Mouse (Mus musculus): ENCODE results near the gene Spem2. TPM values are rescaled to one million over a fixed set of nuclear protein-coding genes. Genes with fewer than 3 reads are reported as not detected.
A peak's percentile ranks its signal among the peaks of the same experiment; 100 is the strongest.

Gene Spem2
- polyA plus RNA-seq, 1 experiment from 2014 or later, result not detected

DNA sequence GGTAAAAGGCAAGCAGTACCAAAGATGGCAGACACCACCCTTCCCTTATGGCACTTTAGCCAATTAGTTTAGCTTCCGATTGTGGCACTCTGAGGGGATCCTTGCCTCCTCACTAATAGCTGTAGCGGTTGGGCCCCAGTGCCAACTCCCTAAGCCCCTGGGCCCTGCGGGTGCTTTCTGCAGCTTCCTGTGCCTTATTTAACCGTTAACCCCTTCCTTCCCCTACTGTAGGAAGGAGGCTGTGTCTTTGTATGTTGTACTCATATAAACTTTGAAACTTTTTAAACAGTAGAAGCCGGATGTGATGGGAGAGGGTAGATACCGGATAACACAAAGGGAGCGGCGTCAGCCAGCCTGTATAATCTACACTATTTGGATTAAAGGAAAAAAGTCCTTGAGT, 32.5 kb upstream of the Spem2 start:
- Histone ChIP-seq H3K4me3 (replicated peaks; ENCODE audit: low read length) (no peak overlapping the region), H3K9me3 (replicated peaks; ENCODE audit: control insufficient read depth, low read length) (no peaks in the 10 kb centered on the region), H3K27ac (ENCODE audit: low read length) (no peak overlapping the region), H3K9ac (ENCODE audit: low read length) (no peak overlapping the region), H3K4me2 (ENCODE audit: low read depth, low read length) (no peak overlapping the region), H3K36me3 (ENCODE audit: control insufficient read depth, insufficient read depth, low read length) (0 out of 2 replicates have a peak, but pooled peaks cover 9% of the 10 kb centered on the region), H3K27me3 (ENCODE audit: control insufficient read depth, insufficient read depth, low read length) (no peaks in the 10 kb centered on the region), H3K4me1 (ENCODE audit: control insufficient read depth, insufficient read depth, low read length) (peaks cover 10% of the 10 kb centered on the region)
- 69% methylated on average over 8 of the region's 8 CpGs for WGBS
- ATAC-seq (ENCODE audit: insufficient read depth, low FRiP score), result no peak

DNA sequence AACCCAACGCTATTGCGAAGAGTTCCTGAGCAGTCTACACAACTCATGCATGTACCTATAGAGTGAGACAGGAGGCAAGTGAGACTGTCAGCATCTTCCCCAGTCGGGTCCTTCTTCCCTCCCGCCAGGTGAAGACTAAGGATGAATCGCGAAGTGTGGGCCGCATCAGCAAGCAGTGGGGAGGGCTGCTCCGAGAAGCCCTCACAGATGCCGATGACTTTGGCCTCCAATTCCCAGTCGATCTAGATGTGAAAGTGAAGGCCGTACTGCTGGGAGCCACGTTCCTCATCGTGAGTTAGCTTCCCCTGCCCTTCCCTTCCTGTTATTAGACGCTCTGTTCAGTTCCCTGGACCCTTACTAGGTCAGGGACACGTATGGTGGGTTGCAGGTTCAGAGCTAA, 31.6 kb upstream of the Spem2 start:
- H3K4me3 ChIP-seq (replicated peaks; ENCODE audit: low read length), result no peak overlapping the region
- peaks cover 16% of the 10 kb centered on the region for H3K4me1 ChIP-seq (ENCODE audit: control insufficient read depth, insufficient read depth, low read length)
- H3K4me2 ChIP-seq (ENCODE audit: low read depth, low read length), result no peak overlapping the region
- H3K27ac ChIP-seq (ENCODE audit: low read length), result no peak overlapping the region; the same call in 1 of the 2 replicates
- WGBS, result 94% methylated on average over 15 of the region's 15 CpGs
- H3K36me3 ChIP-seq (ENCODE audit: control insufficient read depth, insufficient read depth, low read length), result 0 out of 2 replicates have a peak, but pooled peaks cover 9% of the 10 kb centered on the region
- H3K9ac ChIP-seq (ENCODE audit: low read length), result no peak overlapping the region
- ATAC-seq (ENCODE audit: insufficient read depth, low FRiP score), result no peak
- H3K9me3 ChIP-seq (replicated peaks; ENCODE audit: control insufficient read depth, low read length), result no peaks in the 10 kb centered on the region
- no peaks in the 10 kb centered on the region for H3K27me3 ChIP-seq (ENCODE audit: control insufficient read depth, insufficient read depth, low read length)

DNA sequence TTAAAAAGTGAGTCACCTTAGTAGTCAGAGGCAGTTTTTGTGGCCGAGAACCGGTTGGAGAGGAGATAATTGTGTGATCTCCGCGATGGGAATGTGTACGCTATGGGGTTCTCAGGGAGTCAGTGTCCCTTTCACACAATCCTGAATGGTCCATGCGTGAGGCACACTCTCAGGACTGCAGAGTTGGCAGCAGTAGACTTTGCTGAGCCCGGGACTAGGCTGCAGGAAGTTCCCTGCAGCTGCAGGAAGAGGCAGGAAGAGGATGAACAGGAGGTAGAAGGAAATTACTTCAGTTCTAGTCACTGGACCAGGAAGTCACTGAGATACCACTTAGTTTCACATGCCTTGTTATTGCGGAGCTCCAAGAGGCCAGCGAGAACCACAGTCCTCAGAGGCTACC, 30.9 kb upstream of the Spem2 start:
- no peak for ATAC-seq (ENCODE audit: insufficient read depth, low FRiP score)
- H3K9me3 ChIP-seq (replicated peaks; ENCODE audit: control insufficient read depth, low read length), result no peaks in the 10 kb centered on the region
- no peak overlapping the region for H3K4me2 ChIP-seq (ENCODE audit: low read depth, low read length)
- H3K4me3 ChIP-seq (replicated peaks; ENCODE audit: low read length), result no peak overlapping the region
- 0 out of 2 replicates have a peak, but pooled peaks cover 9% of the 10 kb centered on the region for H3K36me3 ChIP-seq (ENCODE audit: control insufficient read depth, insufficient read depth, low read length)
- H3K27ac ChIP-seq (ENCODE audit: low read length), result peak overlapping the region; percentile 36; the same call in 1 of the 2 replicates
- no peaks in the 10 kb centered on the region for H3K27me3 ChIP-seq (ENCODE audit: control insufficient read depth, insufficient read depth, low read length)
- WGBS, result 79% methylated on average over 9 of the region's 9 CpGs
- H3K4me1 ChIP-seq (ENCODE audit: control insufficient read depth, insufficient read depth, low read length), result peaks cover 16% of the 10 kb centered on the region
- no peak overlapping the region for H3K9ac ChIP-seq (ENCODE audit: low read length)

DNA sequence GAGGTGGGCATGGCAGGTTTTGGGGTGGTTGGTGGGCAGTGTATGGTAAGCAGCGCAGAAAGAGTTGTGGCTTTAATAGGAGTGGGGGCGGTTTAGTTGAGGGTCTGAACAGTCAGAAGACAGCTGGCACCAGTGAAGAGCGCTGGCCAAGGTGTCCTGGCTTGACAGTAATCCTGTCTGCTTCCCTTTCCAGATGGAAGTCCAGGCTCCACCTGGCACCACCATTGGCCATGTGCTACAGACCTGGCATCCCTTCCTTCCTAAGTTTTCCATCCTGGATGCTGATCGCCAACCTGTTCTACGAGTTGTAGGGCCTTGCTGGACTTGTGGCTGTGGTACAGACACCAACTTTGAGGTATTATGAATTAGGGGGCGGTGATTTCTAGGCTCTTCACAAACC, 29.8 kb upstream of the Spem2 start:
- H3K9me3 ChIP-seq (replicated peaks; ENCODE audit: control insufficient read depth, low read length), result no peaks in the 10 kb centered on the region
- H3K4me2 ChIP-seq (ENCODE audit: low read depth, low read length), result peak overlapping the region; percentile 84
- H3K9ac ChIP-seq (ENCODE audit: low read length), result no peak overlapping the region; the same call in 1 of the 2 replicates
- 0 out of 2 replicates have a peak, but pooled peaks cover 9% of the 10 kb centered on the region for H3K36me3 ChIP-seq (ENCODE audit: control insufficient read depth, insufficient read depth, low read length)
- no peak for ATAC-seq (ENCODE audit: insufficient read depth, low FRiP score)
- H3K4me3 ChIP-seq (replicated peaks; ENCODE audit: low read length), result peak overlapping the region; percentile 64; the same call in 1 of the 2 replicates
- peaks cover 16% of the 10 kb centered on the region for H3K4me1 ChIP-seq (ENCODE audit: control insufficient read depth, insufficient read depth, low read length)
- WGBS, result 90% methylated on average over 6 of the region's 6 CpGs
- H3K27me3 ChIP-seq (ENCODE audit: control insufficient read depth, insufficient read depth, low read length), result no peaks in the 10 kb centered on the region
- H3K27ac ChIP-seq (ENCODE audit: low read length), result no peak overlapping the region

DNA sequence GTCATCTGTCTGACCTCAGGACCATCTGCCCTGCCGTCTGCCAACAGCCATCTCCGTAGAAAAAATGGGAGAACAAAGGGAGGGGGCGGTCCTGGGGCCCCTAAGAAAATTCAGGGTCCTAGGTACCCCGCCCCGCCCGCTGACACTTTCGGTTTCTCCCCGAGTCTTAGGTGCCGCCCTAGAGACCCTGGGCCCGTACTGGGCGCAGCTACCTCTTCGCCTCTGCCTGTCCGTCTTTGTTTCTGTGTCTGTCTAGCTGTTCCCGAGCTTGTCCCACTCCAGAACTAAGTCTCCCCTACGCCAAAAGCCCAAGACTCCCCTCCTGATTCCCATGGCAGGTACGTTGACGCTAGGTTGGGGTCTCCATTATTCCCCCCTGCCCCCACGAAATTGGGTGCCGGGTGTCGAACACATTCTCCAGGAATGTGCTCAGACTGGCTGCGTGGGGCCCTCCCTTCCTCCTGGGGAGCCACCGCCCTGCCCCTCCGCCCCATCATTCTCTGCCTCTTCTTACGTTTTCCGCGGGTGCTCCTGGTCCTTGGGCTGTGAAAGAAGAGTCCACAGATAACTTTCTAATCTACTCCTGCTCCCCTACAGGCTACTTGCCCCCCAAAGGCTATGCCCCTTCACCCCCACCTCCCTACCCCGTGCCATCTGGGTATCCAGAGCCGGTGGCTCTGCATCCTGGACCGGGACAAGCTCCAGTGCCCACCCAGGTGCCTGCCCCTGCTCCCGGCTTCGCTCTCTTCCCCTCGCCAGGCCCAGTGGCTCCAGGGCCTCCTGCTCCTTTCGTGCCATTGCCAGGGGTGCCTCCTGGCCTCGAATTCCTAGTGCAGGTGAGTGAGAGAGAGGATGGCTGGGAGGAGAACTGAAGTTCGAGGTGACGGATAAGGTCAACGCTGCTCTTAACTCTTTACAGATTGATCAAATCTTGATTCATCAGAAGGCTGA, 28.7 kb upstream of the Spem2 start:
- Histone ChIP-seq H3K4me2 (ENCODE audit: low read depth, low read length) (peak overlapping the region; percentile 84), H3K4me1 (ENCODE audit: control insufficient read depth, insufficient read depth, low read length) (peaks cover 16% of the 10 kb centered on the region), H3K27ac (ENCODE audit: low read length) (peak overlapping the region; percentile 95), H3K4me3 (replicated peaks; ENCODE audit: low read length) (peak overlapping the region; percentile 64), H3K27me3 (ENCODE audit: control insufficient read depth, insufficient read depth, low read length) (no peaks in the 10 kb centered on the region), H3K36me3 (ENCODE audit: control insufficient read depth, insufficient read depth, low read length) (0 out of 2 replicates have a peak, but pooled peaks cover 9% of the 10 kb centered on the region), H3K9me3 (replicated peaks; ENCODE audit: control insufficient read depth, low read length) (no peaks in the 10 kb centered on the region), H3K9ac (ENCODE audit: low read length) (peak overlapping the region; percentile 83)
- 8% methylated on average over 37 of the region's 37 CpGs for WGBS
- peak; percentile 63 for ATAC-seq (ENCODE audit: insufficient read depth, low FRiP score)

DNA sequence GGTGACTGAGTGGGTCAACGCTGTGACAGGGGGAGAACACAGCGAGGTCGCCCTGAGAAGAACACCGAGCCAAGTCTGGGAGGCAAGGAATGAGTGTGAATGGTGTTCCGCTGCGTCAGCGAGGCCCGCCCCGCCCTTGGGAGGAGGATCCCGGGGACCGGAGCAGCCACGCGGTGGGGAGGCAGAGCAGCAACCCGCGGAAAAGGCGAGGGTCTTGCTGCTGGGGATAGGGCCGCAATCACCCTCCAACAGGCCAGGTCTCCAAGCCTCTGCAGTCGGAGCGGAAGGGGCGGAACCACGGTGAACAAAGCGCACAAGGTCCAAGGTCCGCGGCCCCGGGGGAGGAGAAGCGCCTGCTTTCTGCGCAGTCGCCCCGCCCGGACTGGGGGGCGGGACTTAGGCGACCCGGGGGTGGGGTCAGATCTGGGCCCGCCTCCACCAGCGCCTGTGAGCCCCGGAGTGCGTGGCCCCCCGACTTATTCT, 28.0 kb upstream of the Spem2 start, which contains the start of gene Plscr3:
Gene Plscr3, plus strand, starts transcription at position 179 of the 483 bp plus-strand sequence.
- Histone ChIP-seq H3K27me3 (ENCODE audit: control insufficient read depth, insufficient read depth, low read length) (no peaks in the 10 kb centered on the region), H3K4me3 (replicated peaks; ENCODE audit: low read length) (peak within 1 kb of the TSS; percentile 64), H3K4me1 (ENCODE audit: control insufficient read depth, insufficient read depth, low read length) (peaks cover 16% of the 10 kb centered on the region), H3K4me2 (ENCODE audit: low read depth, low read length) (peak within 1 kb of the TSS; percentile 84), H3K9ac (ENCODE audit: low read length) (peak within 1 kb of the TSS; percentile 83), H3K27ac (ENCODE audit: low read length) (peak within 1 kb of the TSS; percentile 95), H3K36me3 (ENCODE audit: control insufficient read depth, insufficient read depth, low read length) (0 out of 2 replicates have a peak, but pooled peaks cover 2% of the 10 kb centered on the region), H3K9me3 (replicated peaks; ENCODE audit: control insufficient read depth, low read length) (no peaks in the 10 kb centered on the region)
- peak; percentile 94 for ATAC-seq (ENCODE audit: insufficient read depth, low FRiP score)
- WGBS, result under 1% methylated on average over 38 of the region's 38 CpGs

DNA sequence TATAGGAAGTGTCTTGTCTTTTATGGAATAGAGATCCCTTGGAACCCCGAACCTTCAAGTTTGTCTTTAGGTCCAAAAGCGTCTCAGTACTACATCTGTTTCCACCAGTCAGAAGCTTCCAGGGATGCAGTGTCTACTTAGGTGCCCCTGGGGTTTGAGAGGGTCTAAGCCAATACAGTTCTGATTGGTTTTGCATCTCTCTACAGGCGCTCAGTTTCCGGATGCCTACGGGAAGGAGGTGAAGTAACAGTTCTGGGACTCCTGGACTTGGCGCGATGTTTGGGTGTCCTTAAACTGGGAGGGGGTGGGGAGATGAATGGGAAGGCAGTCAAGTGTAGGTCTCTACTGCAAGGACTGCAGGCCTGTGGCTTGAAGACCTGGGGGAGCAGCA, 20.4 kb upstream of the Spem2 start:
- H3K4me3 ChIP-seq (replicated peaks; ENCODE audit: low read length), result peak overlapping the region; percentile 66
- ATAC-seq (ENCODE audit: insufficient read depth, low FRiP score), result no peak

DNA sequence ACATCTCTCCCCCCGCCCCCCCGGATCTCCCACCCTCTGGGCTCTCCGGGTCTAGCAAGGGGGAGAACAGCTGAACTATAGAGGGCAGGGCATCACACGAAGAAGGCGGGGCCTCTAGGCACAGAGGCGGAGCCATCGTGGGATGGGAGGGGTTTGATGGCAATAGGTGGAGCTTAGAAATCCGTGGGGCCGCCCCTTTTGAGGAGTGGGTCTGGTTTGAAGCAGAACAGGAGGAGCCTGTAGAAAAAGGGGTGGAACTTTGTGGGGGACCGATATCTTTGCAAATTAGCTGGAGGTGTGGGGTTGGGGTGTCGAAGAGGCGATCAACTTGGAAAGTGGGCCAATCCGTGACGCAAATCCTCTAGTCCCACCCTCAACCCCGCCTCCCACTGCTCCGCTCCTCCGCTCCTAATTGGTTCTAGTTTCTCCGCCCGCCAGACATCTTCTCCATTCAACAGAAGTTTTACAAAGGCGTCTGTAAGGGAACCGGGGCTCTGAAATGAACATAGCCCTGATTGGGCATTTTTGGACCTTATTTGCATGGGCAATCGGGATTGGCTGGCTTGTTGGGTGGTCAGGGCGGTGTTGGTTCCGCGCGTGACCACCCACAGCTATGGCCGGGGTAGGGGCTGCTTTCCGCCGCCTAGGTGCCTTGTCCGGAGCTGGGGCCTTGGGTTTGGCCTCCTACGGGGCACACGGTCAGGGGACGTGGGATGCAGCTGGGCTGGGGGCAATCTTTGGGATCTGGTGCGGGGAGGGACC, 19.9 kb upstream of the Spem2 start, which contains the start of gene Tmem256:
Gene Tmem256, plus strand, starts transcription at position 563 of the 762 bp plus-strand sequence.
- Histone ChIP-seq H3K4me2 (ENCODE audit: low read depth, low read length) (peak within 1 kb of the TSS; percentile 89), H3K36me3 (ENCODE audit: control insufficient read depth, insufficient read depth, low read length) (no peaks in the 10 kb centered on the region), H3K27ac (ENCODE audit: low read length) (peak within 1 kb of the TSS; percentile 84), H3K27me3 (ENCODE audit: control insufficient read depth, insufficient read depth, low read length) (no peaks in the 10 kb centered on the region), H3K4me3 (replicated peaks; ENCODE audit: low read length) (peak within 1 kb of the TSS; percentile 66), H3K4me1 (ENCODE audit: control insufficient read depth, insufficient read depth, low read length) (peaks cover 32% of the 10 kb centered on the region), H3K9ac (ENCODE audit: low read length) (peak within 1 kb of the TSS; percentile 86), H3K9me3 (replicated peaks; ENCODE audit: control insufficient read depth, low read length) (no peaks in the 10 kb centered on the region)
- WGBS, result under 1% methylated on average over 34 of the region's 34 CpGs
- ATAC-seq (ENCODE audit: insufficient read depth, low FRiP score), result peak; percentile 89

More for the DNA sequence above, 20.4 kb upstream of the Spem2 start:
- Histone ChIP-seq H3K4me1 (ENCODE audit: control insufficient read depth, insufficient read depth, low read length) (peaks cover 29% of the 10 kb centered on the region), H3K4me2 (ENCODE audit: low read depth, low read length) (peak overlapping the region; percentile 89), H3K36me3 (ENCODE audit: control insufficient read depth, insufficient read depth, low read length) (no peaks in the 10 kb centered on the region), H3K27ac (ENCODE audit: low read length) (peak overlapping the region; percentile 84), H3K9me3 (replicated peaks; ENCODE audit: control insufficient read depth, low read length) (no peaks in the 10 kb centered on the region), H3K9ac (ENCODE audit: low read length) (peak overlapping the region; percentile 82), H3K27me3 (ENCODE audit: control insufficient read depth, insufficient read depth, low read length) (no peaks in the 10 kb centered on the region)
- WGBS, result under 1% methylated on average over 7 of the region's 7 CpGs

Measured in stomach, embryonic 16.5 days (tissue).